Mouse (Mus musculus) left cerebral cortex, postnatal 14 days (tissue): ENCODE measurements at regions not wholly inside any gene's neighbourhood (a gene's known extent, or its start where the extent isn't known, plus 50 kb on each side); places are given as distances from the start of the nearest gene placed in this dataset.
A peak's percentile ranks its signal among the peaks of the same experiment; 100 is the strongest.

Source experiments
- DNase-seq, 2 experiments: peaks; one replicate each; pipeline ENCODE4 v3.0.0; 2021 to 2022; ENCODE audit warnings: low spot score in 2 of 2, mixed read lengths in 1 of 2
- intact Hi-C: fragments of 180-260 bp; cut with DNase I; formaldehyde crosslinking; loops from one replicate; pipeline ENCODE4 v1.15.1; 2025

- DNase-seq: no peak
- intact Hi-C loops: no loop called here
Measured at GRCm38 (mm10) chr4:31455466-31455865, 508.4 kb upstream of the Map3k7 start.

GRCm38 (mm10) chr4:31462456-31462855, 501.4 kb upstream of the Map3k7 start:
- intact Hi-C loops: no loop called here
- DNase-seq: peak; percentile 6 to 17

GRCm38 (mm10) chr4:31463130-31463698, 500.7 kb upstream of the Map3k7 start:
- intact Hi-C loops: no loop called here
- no peak for DNase-seq

GRCm38 (mm10) chr4:31468306-31468705, 495.6 kb upstream of the Map3k7 start:
- no peak for DNase-seq
- intact Hi-C loops: no loop called here

- no peak for DNase-seq
- intact Hi-C loops: no loop called here
Measured at GRCm38 (mm10) chr4:31469803-31470202, 494.1 kb upstream of the Map3k7 start.

GRCm38 (mm10) chr4:31492535-31492934, 471.4 kb upstream of the Map3k7 start:
- no peak for DNase-seq
- intact Hi-C loops: no loop called here

- intact Hi-C loops: no loop called here
- DNase-seq: no peak
Measured at GRCm38 (mm10) chr4:31493087-31493511, 470.8 kb upstream of the Map3k7 start.

GRCm38 (mm10) chr4:31499888-31500287, 464.0 kb upstream of the Map3k7 start:
- intact Hi-C loops: no loop called here

GRCm38 (mm10) chr4:31500432-31500831, 463.5 kb upstream of the Map3k7 start:
- intact Hi-C loops: no loop called here
- no peak for DNase-seq

More at GRCm38 (mm10) chr4:31499888-31500287, 464.0 kb upstream of the Map3k7 start:
- DNase-seq: no peak

- intact Hi-C loops: no loop called here
- no peak for DNase-seq
Measured at GRCm38 (mm10) chr4:31525638-31526207, 438.2 kb upstream of the Map3k7 start.

- intact Hi-C loops: no loop called here
- DNase-seq: no peak
Measured at GRCm38 (mm10) chr4:31536811-31537210, 427.1 kb upstream of the Map3k7 start.

GRCm38 (mm10) chr4:31553780-31554394, 410.0 kb upstream of the Map3k7 start:
- no peak for DNase-seq
- intact Hi-C loops: no loop called here

- no peak for DNase-seq
- intact Hi-C loops: no loop called here
Measured at GRCm38 (mm10) chr4:31555077-31555476, 408.8 kb upstream of the Map3k7 start.

GRCm38 (mm10) chr4:31557261-31557660, 406.6 kb upstream of the Map3k7 start:
- DNase-seq: no peak
- intact Hi-C loops: no loop called here

- intact Hi-C loops: no loop called here
- DNase-seq: no peak
Measured at GRCm38 (mm10) chr4:31560305-31560704, 403.6 kb upstream of the Map3k7 start.

- no peak for DNase-seq
- intact Hi-C loops: no loop called here
Measured at GRCm38 (mm10) chr4:31561183-31561582, 402.7 kb upstream of the Map3k7 start.

GRCm38 (mm10) chr4:31561823-31562222, 402.1 kb upstream of the Map3k7 start:
- DNase-seq: peak in 1 of 2 experiments; percentile 10
- intact Hi-C loops: no loop called here

GRCm38 (mm10) chr4:31566158-31566557, 397.7 kb upstream of the Map3k7 start:
- intact Hi-C loops: no loop called here
- DNase-seq: no peak

GRCm38 (mm10) chr4:31566834-31567233, 397.1 kb upstream of the Map3k7 start:
- DNase-seq: no peak
- intact Hi-C loops: no loop called here

GRCm38 (mm10) chr4:31569687-31570086, 394.2 kb upstream of the Map3k7 start:
- no peak for DNase-seq
- intact Hi-C loops: no loop called here

- no peak for DNase-seq
- intact Hi-C loops: no loop called here
Measured at GRCm38 (mm10) chr4:31576982-31577579, 386.8 kb upstream of the Map3k7 start.
